Mouse (Mus musculus) gastrocnemius, postnatal 4 days (tissue): ENCODE results near the gene Mapk8ip3. TPM values are rescaled to one million over a fixed set of nuclear protein-coding genes. Genes with fewer than 3 reads are reported as not detected.

Source experiments
- DNase-seq, 2 experiments: peaks; one replicate each; pipeline ENCODE4 v3.0.0; 2021 to 2022; ENCODE audit warnings: low spot score in 2 of 2, mixed read lengths in 2 of 2
- total RNA-seq, 2 experiments: library from RNA; stranded (reverse); gene quantifications; 2 replicates each; pipeline ENCODE4 v1.2.3; 2021

Gene Mapk8ip3
- total RNA-seq, 2 experiments from 2014 or later = 50.0 to 51.1 TPM

DNA sequence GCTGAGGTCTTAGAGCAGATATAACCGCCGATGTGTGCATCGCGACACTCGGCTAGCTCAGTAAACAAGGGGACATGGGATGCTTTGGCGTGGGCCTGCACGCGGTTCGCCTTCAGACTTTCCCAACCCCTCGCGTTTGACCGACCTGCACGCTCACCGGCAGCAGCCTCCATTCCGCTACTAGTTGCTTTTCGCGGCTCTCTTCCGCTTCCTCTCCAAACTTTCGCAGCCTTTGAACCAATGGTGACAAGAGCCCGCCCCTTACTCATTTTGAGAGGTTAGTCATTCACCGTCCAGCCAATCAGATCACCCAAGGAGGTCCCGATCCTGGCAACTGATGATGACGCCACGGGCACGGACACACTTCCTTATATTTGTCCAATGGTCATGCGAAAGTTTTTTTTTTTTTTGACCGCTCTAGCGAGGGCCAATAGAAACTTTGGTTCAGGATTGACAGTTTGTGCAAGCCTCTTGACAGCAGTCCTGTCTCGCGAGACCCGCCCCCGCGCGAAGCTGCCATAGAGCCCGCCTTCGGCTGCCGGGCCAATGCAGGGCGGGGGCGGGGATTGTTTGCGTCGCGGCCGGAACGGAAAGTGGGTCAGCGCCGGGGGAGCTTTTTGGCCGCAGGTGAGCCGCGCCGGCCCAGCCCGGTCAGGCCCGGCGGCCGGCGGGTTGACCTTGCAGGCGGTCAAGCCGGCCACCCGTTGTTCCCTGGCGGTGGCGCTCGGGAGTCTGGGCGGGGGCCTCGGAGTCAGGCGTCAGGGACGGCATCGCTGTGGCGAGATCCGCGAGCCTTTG lies 50.4 kb downstream of the Mapk8ip3 start, which contains the start of the genes Nubp2 and Spsb3:
Gene Nubp2, minus strand, starts transcription at position 216 of the 798 bp plus-strand sequence.
Gene Spsb3, plus strand, starts transcription at position 510 of the 798 bp plus-strand sequence.
- peak; percentile 97 to 99 for DNase-seq

DNA sequence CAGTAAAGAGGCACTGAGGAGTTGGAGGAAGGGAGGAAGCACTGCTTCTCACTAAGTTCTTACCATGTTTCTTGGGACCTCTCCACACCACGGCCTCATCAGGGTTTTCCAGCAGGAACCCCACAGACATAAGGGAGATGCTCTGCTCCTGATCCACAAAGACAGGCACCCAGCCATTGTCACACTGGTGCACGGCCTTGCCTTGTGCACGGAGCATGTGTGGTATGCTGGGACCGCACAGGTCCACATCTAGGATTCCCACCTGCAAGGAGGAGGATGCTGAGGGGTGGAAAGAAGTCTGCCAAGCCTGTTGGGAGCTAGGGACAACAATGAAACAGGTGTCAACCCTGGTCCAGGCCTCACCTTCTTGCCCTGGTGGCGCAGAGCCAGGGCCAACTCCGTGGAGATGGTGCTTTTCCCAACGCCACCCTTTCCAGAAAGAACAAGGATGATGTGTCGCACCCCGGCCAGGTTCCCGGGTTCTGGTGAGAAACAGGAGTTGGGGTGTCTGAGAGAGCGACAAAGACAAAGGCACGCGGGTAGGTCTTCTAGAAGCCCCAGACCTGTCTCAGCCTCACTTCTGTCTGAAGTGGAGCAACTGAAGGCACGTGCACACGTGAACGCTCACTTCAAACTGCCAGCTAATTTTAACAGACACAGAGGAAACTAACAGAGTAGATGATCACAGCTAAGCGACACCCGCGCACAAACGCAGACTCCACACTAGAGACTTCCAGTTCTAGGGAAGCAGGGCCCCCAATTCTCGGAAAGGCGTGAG lies 51.2 kb downstream of the Mapk8ip3 start:
- no peak for DNase-seq

DNA sequence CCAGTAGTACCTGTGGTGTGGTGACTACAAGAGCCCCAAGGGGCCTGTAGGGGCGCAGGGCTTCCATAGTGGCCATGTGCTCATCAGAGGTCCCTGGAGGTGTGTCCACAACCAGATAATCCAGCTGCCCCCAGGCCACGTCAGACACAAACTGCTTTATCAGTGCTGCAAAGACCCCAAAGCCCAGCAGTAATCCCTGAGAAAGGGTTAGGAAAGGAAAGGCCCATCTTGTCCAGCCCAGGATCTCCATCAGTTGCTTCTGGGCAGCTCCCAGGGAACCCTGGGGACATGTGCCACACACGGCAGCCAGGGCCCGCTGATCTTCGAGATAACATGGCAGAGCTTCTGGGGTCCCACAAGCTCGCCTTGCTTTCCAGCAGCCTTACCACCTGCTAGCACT lies 52.4 kb downstream of the Mapk8ip3 start:
- DNase-seq = no peak

DNA sequence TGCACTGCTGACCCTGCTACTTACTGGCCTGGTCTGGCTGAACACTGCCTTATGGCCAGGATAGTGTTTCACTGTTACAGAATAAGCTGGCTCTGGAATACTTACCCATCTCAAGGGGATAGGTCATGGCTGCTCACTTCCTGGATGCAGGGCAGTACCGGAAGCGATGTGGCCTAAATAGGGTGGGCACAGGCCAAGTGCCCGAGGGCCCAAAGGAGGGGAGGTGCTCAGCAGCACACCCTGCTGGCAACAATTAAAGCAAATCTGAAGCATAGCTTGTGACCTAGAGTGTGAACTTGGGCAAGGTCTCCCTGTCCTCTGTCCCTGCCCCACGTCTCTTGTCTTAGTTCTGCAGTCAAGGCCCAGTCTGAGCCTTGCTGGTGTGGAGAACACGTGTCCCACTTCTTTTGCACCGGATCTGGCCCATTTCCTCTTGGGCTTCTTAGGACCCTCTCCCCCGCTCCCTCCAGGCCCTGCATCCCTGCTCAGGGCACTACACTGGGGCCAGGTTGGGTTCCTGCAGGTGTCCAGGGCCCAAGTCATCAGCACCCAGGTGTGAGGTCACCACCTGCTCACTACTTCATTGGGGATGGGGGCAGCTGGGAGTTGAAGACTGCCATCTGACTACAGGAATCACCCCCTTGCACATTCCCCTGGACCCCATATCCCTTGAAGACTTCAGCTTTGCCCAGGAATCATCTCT lies 54.9 kb downstream of the Mapk8ip3 start:
- DNase-seq = no peak

DNA sequence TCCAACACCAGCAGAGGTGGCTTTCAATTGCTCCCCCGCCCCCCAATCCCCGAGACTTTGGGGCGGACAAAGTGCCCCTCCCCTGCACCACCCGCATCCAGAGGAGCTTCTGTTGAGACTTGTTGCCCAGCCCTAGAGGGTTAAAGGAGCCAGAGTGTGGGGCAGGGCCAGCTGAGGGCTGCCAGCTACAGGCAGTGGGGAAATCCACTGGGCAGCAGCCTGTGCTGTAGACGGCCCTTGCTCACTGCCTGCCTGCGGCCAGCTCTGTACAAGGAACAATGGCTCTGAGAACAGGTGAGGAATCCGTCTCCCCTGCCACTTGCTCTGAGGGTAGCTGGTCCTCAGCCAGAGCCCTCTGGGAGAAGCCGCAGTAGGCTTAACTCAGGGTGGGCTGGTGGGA lies 58.2 kb downstream of the Mapk8ip3 start:
- no peak for DNase-seq

DNA sequence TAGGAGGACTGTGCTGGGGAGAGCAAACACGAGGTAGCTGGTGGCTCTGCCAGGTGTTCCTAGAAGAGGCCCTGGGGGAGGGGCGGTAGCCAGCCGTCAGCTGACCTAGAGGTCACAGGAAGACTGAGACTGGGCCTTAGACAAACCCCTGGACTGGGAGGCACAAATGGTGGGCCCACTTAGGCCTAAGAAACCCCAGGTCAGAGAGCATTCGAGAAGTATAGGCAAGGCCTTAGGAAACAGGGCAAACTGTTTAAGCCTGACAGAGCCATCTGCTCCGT lies 58.7 kb downstream of the Mapk8ip3 start:
- DNase-seq = no peak

DNA sequence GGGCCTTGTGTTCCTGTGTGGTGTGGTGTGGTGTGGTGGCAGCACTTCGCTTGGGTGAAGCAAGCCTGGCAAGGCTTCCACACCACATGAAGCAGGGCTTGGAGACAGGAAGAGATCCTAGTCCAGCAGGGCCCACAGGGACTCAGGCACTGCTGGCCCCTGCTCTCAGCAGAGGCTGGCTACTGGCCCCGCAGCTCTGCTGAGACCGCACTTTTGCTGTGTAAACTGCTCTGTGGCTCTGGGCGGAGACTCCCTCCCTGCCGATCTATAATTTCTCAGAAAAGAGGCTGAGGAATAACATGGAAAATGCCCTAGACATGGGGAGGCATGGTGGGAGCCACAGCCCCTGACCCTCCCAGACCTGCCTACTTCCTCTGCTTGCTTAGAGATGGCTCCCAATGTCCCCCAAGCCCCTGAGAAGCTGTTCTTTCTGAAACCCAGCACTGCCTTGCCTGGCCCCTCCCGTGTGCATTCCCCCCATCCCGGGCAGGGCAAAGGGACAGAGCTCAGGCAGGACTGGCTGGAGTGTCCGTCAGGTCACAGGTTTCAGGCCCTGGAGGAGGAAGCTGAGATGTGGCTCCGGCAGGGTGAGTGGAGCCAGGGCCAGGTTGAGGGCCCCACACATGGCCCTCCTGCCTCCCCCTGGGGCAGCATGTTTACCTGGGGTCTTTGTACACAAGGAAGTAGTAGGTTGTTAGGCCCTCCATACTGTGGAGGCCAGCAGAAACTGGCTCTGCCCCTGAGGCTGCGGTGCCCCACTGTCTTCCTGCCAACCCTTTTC lies 59.3 kb downstream of the Mapk8ip3 start:
- DNase-seq = no peak

DNA sequence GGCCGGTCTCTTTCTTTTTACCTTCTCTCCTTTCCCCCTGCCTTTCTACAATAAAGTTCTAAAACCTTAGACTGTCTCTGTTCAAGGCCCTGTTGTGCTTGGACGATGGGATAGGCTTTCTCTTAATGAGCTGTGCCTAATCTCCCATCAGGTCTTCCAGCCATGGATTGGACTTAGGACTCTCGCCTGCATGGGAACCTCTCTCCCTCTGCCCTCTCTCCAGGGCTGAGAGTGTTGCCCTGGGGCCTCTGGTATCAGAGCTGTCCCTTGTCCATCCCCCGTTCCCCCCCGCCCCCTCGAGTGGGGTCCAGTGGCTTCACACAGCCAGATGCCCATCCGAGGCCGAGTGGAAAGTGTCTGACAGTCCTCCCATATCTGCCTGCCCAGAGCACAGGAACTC lies 61.8 kb downstream of the Mapk8ip3 start:
- DNase-seq = no peak

DNA sequence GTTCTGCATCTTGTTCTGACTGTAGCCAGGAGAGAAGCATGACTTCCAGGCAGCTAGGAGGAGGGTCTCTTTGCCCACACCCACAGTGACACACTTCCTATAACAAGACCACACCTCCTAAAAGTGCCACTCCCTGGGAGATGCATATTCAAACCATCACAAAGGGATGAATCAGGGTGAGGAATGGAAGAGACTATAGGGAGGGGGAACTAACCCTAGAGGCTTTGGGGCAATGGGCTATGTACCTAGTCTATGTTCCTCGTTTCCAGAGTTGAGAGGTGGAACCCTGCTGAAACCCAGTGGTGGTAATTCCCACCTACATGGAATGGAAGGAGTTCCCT lies 62.4 kb downstream of the Mapk8ip3 start:
- DNase-seq = no peak

DNA sequence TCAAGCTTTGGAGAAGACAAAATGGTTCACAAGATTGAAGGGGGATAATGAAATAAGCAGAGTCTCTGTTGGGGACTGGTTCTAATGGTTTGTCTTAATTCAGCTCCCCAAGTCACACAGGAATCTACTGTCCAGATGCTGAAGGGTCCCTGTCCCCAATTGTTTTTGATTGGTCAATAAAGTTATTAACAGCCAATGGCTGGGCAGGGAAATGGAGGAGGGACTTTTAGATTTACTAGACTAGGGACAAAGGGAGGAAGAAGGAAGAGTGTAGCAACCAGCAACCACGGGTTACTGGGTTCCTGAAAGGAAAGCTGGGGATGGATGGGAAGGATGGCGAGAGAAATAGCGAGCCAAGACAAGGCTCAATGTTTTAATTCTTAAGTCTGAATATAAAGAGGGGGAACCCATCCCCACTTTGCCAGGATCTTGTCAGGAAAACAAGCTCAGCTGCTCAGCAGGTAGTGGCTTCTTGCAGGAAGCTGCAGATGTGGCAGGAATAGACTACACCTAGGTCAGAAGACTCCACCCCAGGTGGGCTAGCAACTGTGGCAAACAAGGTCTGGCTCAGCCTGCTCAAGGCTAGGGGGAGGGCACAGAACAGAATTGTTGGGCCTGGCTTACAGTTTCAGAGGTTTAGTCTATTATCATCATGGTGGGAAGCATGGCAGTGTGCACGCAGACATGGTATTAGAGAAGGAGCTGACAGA lies 62.9 kb downstream of the Mapk8ip3 start:
- no peak for DNase-seq

DNA sequence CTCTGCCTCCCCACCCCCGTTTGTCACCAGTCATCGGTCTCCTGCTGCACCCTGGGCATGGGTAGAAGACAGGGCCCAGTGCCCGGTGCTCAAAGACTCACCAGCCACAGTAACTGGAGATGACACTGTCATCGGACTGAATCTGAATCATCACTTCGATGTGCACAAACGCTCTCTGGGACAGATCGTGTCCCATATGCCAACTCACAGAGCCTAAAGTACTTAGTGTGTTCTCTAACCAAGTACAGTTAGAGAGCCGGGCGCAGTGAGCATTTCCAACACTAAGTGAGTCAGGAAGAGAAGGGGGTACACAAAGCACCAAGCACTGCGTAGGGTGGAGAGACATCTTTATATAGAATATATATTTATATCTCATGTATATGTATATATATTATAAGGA lies 68.9 kb downstream of the Mapk8ip3 start:
- DNase-seq = no peak

DNA sequence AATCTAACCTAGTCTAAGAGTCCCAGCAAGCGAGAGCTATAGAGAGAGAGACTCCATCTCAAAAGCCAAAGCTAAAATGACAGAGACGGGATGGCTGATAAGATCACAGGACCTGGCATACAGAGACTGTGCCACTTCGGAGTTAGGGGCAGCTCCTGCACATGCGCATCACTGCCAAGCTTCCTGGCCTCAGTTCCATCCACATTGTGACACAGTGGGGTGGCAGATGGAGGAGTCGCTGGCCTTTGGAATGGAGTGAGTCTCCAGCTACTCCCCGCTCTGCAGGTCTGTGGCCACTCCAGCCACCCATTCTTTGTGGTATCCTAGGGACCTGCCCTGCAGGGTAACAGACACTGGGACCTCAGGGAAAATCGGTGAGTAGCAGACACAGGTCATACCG lies 71.0 kb downstream of the Mapk8ip3 start, which contains the start of gene Igfals:
Gene Igfals, plus strand, starts transcription at position 222 of the 400 bp plus-strand sequence.
- no peak for DNase-seq

DNA sequence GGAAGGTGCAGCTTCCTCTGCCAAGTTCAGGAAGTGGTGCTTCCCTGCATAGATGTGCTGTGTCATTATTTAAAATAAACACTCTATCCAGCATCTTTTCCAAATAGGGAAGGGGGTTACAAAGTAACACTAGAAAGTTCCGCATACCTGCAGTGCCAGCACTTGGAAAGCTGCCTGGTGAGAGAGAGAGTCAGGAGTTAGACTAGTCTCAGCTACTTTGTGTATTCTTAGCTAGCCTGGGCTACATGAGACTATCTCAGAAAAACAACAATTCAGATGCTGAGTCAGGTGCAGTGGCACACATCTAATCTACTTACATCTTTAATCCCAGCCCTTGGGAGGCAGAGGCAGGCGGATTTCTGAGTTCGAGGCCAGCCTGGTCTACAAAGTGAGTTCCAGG lies 75.0 kb downstream of the Mapk8ip3 start:
- no peak for DNase-seq

DNA sequence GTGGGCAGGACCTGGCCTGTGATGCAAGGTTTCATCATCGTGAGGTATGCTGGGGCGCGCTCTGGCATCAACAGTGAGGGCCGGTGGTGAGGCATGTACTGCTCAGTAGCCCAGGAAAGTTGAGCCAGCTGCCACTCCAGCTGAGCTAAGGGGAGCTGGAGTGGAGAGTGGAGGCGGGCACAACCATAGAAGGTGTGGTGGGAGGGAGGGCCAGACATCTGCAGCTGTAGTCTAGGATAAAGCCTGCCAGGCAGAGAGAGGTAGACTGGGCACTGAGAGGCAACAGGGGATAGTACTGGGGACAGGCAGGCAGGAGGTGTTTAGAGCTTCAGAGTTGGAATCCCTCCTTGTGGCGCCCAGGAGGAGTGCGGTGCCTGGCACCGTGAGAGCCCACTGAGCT lies 76.7 kb downstream of the Mapk8ip3 start:
- no peak for DNase-seq

DNA sequence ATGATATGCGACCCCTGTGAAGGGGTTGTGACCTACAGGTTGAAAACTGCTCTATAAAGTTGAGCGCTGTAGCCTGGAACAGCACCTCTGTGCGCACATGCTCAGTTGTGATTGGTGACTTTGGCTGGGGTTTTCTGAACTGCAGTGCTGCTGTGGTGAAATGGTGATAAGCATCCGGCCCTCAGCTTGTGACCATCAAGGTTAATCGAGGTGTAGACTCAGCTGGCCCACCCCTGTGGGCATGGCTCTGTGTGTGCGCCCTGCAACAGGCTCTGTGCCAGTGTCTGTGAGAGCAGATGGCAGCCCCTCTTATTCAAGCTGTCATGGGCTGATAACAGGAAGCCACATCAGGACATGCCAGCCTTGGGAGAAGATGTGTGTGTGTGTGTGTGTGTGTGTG lies 77.8 kb downstream of the Mapk8ip3 start:
- no peak for DNase-seq

DNA sequence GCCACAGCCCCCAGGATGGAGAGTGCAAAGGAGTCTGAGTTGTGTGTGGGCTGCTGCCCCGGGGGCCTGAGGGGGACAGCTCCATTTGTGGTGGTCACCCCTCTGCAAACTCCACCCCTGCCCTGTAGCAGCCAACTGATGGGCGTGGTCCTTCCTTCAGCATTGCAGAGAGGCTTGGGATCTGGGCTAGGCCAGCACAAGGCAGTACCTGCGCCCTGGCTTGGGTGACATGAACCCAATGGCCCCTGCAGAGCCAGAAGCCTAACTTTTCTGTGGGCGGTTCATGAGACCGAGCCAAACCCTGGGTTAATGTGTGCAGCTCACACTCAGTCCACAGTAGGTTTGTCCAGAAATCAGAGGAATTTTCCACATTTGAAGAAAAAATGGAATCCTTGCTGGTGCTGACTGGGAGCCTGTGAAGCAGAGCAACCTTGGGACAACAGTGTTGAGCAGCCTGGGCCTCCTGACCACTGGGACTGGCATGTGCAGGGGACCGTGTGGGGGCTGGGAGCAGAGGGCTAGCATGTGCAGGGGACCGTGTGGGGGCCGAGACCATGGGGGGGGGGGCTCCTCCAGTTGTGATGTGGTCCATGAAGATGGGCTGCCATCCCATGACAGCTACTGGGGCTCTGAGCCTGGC lies 78.8 kb downstream of the Mapk8ip3 start:
- no peak for DNase-seq

DNA sequence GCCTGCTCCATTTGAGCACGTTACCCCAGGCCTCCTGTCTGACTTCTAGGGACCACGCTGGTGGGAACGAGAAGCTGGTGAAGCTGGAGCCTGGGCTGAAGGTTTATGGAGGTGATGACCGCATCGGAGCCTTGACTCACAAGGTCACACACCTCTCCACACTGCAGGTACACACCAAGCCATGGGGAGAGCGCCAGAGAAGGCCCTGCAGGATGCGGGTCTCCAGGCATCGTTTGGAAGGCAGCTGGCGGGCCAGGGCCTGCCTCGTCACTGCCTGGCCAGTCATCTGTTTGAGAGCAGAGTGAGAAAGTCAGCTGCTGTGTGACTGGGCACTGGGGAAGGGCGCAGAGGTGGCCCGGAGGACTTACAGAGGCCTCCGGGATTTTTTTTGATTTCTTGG lies 80.2 kb downstream of the Mapk8ip3 start:
- DNase-seq = no peak

DNA sequence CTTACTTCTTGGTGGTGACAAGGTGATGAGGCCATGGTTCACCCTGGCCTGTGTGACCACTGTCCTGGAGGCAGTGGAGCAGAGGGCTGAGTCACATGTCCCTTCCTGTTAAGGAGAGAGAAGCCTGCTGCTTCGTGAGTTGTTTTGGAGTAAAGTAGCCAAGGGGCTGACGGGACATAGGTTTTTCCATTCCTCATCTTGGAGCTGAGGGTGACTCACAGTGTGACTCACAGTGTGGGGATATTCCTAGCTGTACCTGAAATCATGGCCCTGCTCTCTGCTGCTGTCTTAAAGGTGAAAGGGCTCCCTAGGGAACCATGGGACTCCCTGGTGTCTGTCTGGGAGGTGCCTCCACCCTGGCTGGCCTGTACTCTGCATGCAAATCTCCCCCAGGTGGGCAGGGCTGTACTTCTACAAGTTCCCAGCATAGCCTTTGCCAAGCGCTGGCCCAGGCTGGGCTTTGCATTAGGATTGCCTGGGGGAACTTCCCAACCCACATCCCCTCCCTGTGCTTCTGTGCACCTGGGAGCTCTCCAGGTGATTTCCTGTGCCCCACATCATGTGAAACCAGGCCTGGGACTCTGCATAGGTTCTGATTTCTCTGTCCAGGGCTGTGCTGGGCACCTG lies 80.8 kb downstream of the Mapk8ip3 start:
- DNase-seq = no peak

DNA sequence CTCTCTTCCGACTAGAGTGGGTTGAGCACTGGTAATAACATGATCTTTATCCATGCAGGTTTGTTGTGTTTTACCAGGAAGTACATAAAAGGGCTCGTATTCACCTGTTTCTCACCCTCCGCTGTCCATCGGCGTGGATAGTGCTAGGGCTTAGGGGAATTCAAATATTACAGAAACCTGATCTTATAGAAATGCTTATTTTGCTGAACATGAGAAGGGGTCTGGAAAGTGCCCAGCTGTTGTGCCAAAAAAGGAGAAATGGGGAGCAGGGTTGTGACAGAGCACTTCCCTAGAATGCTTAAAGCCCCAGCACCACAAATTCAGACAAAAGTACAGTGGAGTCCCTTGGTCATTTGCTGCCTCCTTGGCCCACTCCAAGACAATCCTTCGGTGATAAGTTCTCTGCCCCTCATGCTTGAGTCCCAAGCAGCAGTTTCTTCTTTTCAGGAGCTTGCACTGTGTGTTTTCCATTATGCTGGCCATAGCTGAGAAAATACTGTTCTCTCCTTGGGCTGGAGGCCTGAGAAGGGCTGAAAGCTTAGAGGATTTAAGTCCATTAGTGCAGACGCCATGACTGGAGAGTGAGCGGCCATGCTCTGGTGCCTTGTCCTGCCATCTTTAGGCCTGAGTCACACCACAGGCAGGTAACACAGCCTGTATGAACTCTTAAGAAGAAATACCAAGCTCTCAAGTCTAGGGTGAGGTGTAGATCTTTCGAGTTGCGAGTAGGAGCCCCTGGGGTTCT lies 85.2 kb downstream of the Mapk8ip3 start:
- DNase-seq = no peak
